ENCODE assay signal across 10 mouse cellular contexts in genomic region chr7:78884139-78884538, GRCm38 (mm10). TPM values are rescaled to one million over a fixed set of nuclear protein-coding genes. Genes with fewer than 3 reads are reported as not detected.
A peak's percentile ranks its signal among the peaks of the same experiment; 100 is the strongest.
DNase-seq lines count a peak whose midpoint lies in the region; ATAC-seq and TF ChIP-seq lines count a peak whose summit lies in the region.
"Had no signal": no experiment of that assay in that cellular context is flagged by ENCODE, and none has a peak within 500 bp of the region (broad histone marks: within the 10 kb centered on the region; RNA-seq: fewer than 3 reads in every experiment).

No protein-coding gene starts in this region.

- H3K27ac ChIP-seq in lung, embryonic 14.5 days (ENCODE audit: low read depth) = no peak overlapping the region
- H3K27ac ChIP-seq in embryonic facial prominence, embryonic 14.5 days (replicated peaks; ENCODE audit: low read depth, low read length) = no peak overlapping the region
- no peak overlapping the region for H3K27ac ChIP-seq in limb, embryonic 10.5 days
- H3K27ac ChIP-seq in liver, embryonic 12.5 days = no peak overlapping the region

- no peak for ATAC-seq in lung, embryonic 14.5 days (ENCODE audit: insufficient read depth)
- no peak for ATAC-seq in embryonic facial prominence, embryonic 14.5 days (ENCODE audit: low read depth)
- ATAC-seq in liver, embryonic 12.5 days = no peak

- no peaks in the 10 kb centered on the region for H3K4me1 ChIP-seq in lung, embryonic 14.5 days (ENCODE audit: insufficient read depth)
- peaks cover 11% of the 10 kb centered on the region; the same call in 1 of the 2 replicates for H3K4me1 ChIP-seq in embryonic facial prominence, embryonic 14.5 days (ENCODE audit: control insufficient read depth, insufficient read depth, low read length)
- H3K4me1 ChIP-seq in limb, embryonic 10.5 days = peaks cover 65% of the 10 kb centered on the region
- no peaks in the 10 kb centered on the region for H3K4me1 ChIP-seq in liver, embryonic 12.5 days

- no peaks in the 10 kb centered on the region for H3K9me3 ChIP-seq in lung, embryonic 14.5 days (ENCODE audit: low read depth, low read length)
- no peaks in the 10 kb centered on the region for H3K9me3 ChIP-seq in embryonic facial prominence, embryonic 14.5 days (ENCODE audit: control insufficient read depth, low read length)
- H3K9me3 ChIP-seq in limb, embryonic 10.5 days (replicated peaks) = no peaks in the 10 kb centered on the region
- no peaks in the 10 kb centered on the region for H3K9me3 ChIP-seq in liver, embryonic 12.5 days (replicated peaks)
- H3K9me3 ChIP-seq: megakaryocyte, embryonic 14.5 days had no signal

- H3K4me2 ChIP-seq in lung, embryonic 14.5 days = no peak overlapping the region
- H3K4me2 ChIP-seq in embryonic facial prominence, embryonic 14.5 days (ENCODE audit: low read depth, low read length) = no peak overlapping the region
- no peak overlapping the region for H3K4me2 ChIP-seq in liver, embryonic 12.5 days

- H3K4me3 ChIP-seq in lung, embryonic 14.5 days (ENCODE audit: low read depth, low read length) = no peak overlapping the region
- no peak overlapping the region for H3K4me3 ChIP-seq in embryonic facial prominence, embryonic 14.5 days (ENCODE audit: low read depth, low read length)
- H3K4me3 ChIP-seq in limb, embryonic 10.5 days = no peak overlapping the region
- H3K4me3 ChIP-seq in liver, embryonic 12.5 days = no peak overlapping the region

- no peak for TF ChIP-seq CTCF in lung, embryonic 14.5 days (IDR thresholded peaks at IDR 0.05; ENCODE audit: low read depth)

- H3K9ac ChIP-seq in lung, embryonic 14.5 days = no peak overlapping the region
- no peak overlapping the region for H3K9ac ChIP-seq in embryonic facial prominence, embryonic 14.5 days (ENCODE audit: low read depth, low read length)
- H3K9ac ChIP-seq in liver, embryonic 12.5 days = no peak overlapping the region

- peaks cover 39% of the 10 kb centered on the region for H3K27me3 ChIP-seq in lung, embryonic 14.5 days (ENCODE audit: insufficient read depth, low read length)
- peaks cover 57% of the 10 kb centered on the region for H3K27me3 ChIP-seq in embryonic facial prominence, embryonic 14.5 days (replicated peaks; ENCODE audit: control insufficient read depth, insufficient read depth, low read length)
- H3K27me3 ChIP-seq in limb, embryonic 10.5 days (ENCODE audit: low read depth, poor library complexity, severe bottlenecking) = peaks cover 74% of the 10 kb centered on the region
- H3K27me3 ChIP-seq in liver, embryonic 12.5 days (replicated peaks) = peaks cover 99% of the 10 kb centered on the region

- WGBS in lung, embryonic 14.5 days = 8% methylated on average over 6 of the region's 6 CpGs
- WGBS in embryonic facial prominence, embryonic 14.5 days = 14% methylated on average over 6 of the region's 6 CpGs
- 18% methylated on average over 6 of the region's 6 CpGs for WGBS in limb, embryonic 10.5 days
- 12% methylated on average over 6 of the region's 6 CpGs for WGBS in liver, embryonic 12.5 days (ENCODE audit: insufficient replicate concordance)

- no peaks in the 10 kb centered on the region for H3K36me3 ChIP-seq in lung, embryonic 14.5 days (ENCODE audit: insufficient read depth)
- H3K36me3 ChIP-seq in embryonic facial prominence, embryonic 14.5 days (ENCODE audit: control insufficient read depth, insufficient read depth, low read length) = no peaks in the 10 kb centered on the region
- no peaks in the 10 kb centered on the region for H3K36me3 ChIP-seq in limb, embryonic 10.5 days
- H3K36me3 ChIP-seq in liver, embryonic 12.5 days = no peaks in the 10 kb centered on the region

- peak; percentile 46 for DNase-seq in lung, embryonic 14.5 days
- no peak for DNase-seq in lung, postnatal 14 days
- peak; percentile 58 for DNase-seq in embryonic facial prominence, embryonic 14.5 days (ENCODE audit: low spot score)
- DNase-seq in limb, embryonic 10.5 days (ENCODE audit: low spot score) = peak; percentile 54
- DNase-seq in retina, embryonic 14.5 days (ENCODE audit: low spot score) = peak; percentile 86
- no peak for DNase-seq in spleen, postnatal 4 days (ENCODE audit: low spot score in 2 of 2)
- no peak for DNase-seq in lung, postnatal 25 days (ENCODE audit: low spot score)
- DNase-seq: heart, postnatal 36 days had no signal

RNA-seq across cellular contexts. Expression of gene Aen, which starts 11.5 kb away (rescaled TPM):
- polyA plus RNA-seq in lung, embryonic 14.5 days (2014; fragmentation: Nextera tagmentation; extraction: Ambion mirVana) = 36.7 and 44.2 TPM in 2 replicates
- polyA plus RNA-seq in embryonic facial prominence, embryonic 14.5 days (2014; fragmentation: Nextera tagmentation; extraction: Ambion mirVana) = 31.8 and 32.7 TPM in 2 replicates
- 59.5 and 73.3 TPM in 2 replicates for polyA plus RNA-seq in limb, embryonic 10.5 days (2016; fragmentation: Nextera tagmentation; extraction: Ambion mirVana)
- 36.5 and 38.3 TPM in 2 replicates for polyA plus RNA-seq in liver, embryonic 12.5 days (2016; fragmentation: Nextera tagmentation; extraction: Ambion mirVana)

RNA-seq across cellular contexts. Expression of gene Isg20, which starts 29.1 kb away (rescaled TPM):
- 2.8 and 4.0 TPM in 2 replicates for polyA plus RNA-seq in lung, embryonic 14.5 days (2014; fragmentation: Nextera tagmentation; extraction: Ambion mirVana)
- 3.4 and 5.1 TPM in 2 replicates for polyA plus RNA-seq in embryonic facial prominence, embryonic 14.5 days (2014; fragmentation: Nextera tagmentation; extraction: Ambion mirVana)
- polyA plus RNA-seq in limb, embryonic 10.5 days (2016; fragmentation: Nextera tagmentation; extraction: Ambion mirVana) = 0.61 and 0.82 TPM in 2 replicates
- 7.7 and 9.2 TPM in 2 replicates for polyA plus RNA-seq in liver, embryonic 12.5 days (2016; fragmentation: Nextera tagmentation; extraction: Ambion mirVana)

RNA-seq across cellular contexts. Expression of gene Det1, which starts 37.1 kb away (rescaled TPM):
- polyA plus RNA-seq in lung, embryonic 14.5 days (2014; fragmentation: Nextera tagmentation; extraction: Ambion mirVana) = 19.7 and 22.0 TPM in 2 replicates
- 15.6 and 17.7 TPM in 2 replicates for polyA plus RNA-seq in embryonic facial prominence, embryonic 14.5 days (2014; fragmentation: Nextera tagmentation; extraction: Ambion mirVana)
- polyA plus RNA-seq in limb, embryonic 10.5 days (2016; fragmentation: Nextera tagmentation; extraction: Ambion mirVana) = 21.0 and 23.5 TPM in 2 replicates
- 13.6 and 13.7 TPM in 2 replicates for polyA plus RNA-seq in liver, embryonic 12.5 days (2016; fragmentation: Nextera tagmentation; extraction: Ambion mirVana)

Comparison
In these comparisons a context has a peak if more than half of its experiments do, and no peak if none do; other contexts are left out.
1. DNase-seq: peak in lung, embryonic 14.5 days (single experiment), embryonic facial prominence, embryonic 14.5 days (single experiment), limb, embryonic 10.5 days (single experiment) and retina, embryonic 14.5 days (single experiment); none in lung, postnatal 14 days (single experiment), spleen, postnatal 4 days (0 of 2) and lung, postnatal 25 days (single experiment).